Mouse (Mus musculus) cortical plate, adult 2 months (tissue): ENCODE data around the gene Pitpnm1.

Experiments used
- CTCF ChIP-seq: fragments of 200-500 bp; IDR thresholded peaks from 2 replicates; pipeline ENCODE4 v1.5.1; 2011; ENCODE audit warnings: mild to moderate bottlenecking, control low read depth, low read length; ENCODE audit not compliant: insufficient read depth; ENCODE audit errors: extremely low read depth
- POLR2A ChIP-seq: fragments of 200-500 bp; IDR thresholded peaks from 2 replicates; pipeline ENCODE4 v1.6.1; 2011; ENCODE audit warnings: mild to moderate bottlenecking, low read length, control low read depth; ENCODE audit not compliant: insufficient read depth; ENCODE audit errors: extremely low read depth

DNA sequence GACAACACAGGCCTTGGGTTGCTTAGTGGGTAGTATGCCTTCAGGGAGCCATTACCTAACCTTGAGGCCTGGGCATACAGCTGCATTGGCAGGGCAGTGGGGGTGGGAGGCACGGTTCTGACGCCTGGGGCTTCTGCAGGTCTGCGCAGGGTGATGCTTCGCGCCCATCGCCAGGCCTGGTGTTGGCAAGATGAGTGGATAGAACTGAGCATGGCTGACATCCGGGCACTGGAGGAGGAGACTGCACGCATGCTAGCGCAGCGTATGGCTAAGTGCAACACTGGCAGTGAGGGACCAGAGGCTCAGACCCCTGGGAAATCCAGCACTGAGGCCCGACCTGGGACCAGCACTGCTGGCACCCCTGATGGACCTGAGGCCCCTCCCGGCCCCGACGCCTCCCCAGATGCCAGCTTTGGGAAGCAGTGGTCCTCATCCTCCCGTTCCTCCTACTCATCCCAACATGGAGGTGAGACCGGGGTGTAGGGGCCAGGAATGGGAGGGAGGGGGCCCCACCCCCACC lies 4.9 kb downstream of the Pitpnm1 start:
- TF ChIP-seq POLR2A = no peak
- TF ChIP-seq CTCF = no peak
